Mouse (Mus musculus) gastrocnemius, postnatal 14 days (tissue): ENCODE measurements around the gene Nars2. TPM values are rescaled to one million over a fixed set of nuclear protein-coding genes. Genes with fewer than 3 reads are reported as not detected.

Source experiments
- DNase-seq: peaks from one replicate; pipeline ENCODE4 v3.0.0; 2021; ENCODE audit warnings: mixed read lengths
- intact Hi-C: fragments of 180-260 bp; cut with DNase I; formaldehyde crosslinking; loops from one replicate; pipeline ENCODE4 v1.15.1; 2025; ENCODE audit warnings: low total_unique reads
- total RNA-seq, 2 experiments: library from RNA; stranded (reverse); gene quantifications; 2 replicates each; pipeline ENCODE4 v1.2.3; 2021

The Nars2 gene
- total RNA-seq, 2 experiments from 2014 or later = 8.6 to 8.7 TPM

GRCm38 (mm10) chr7:97039641-97040040 lies 88.3 kb downstream of the Nars2 start:
- DNase-seq = no peak
- intact Hi-C loops = no loop called here

GRCm38 (mm10) chr7:97041868-97042449 lies 90.7 kb downstream of the Nars2 start:
- no peak for DNase-seq
- intact Hi-C loops = no loop called here

- DNase-seq = no peak
- intact Hi-C loops = no loop called here
Measured at GRCm38 (mm10) chr7:97042981-97043380, 91.7 kb downstream of the Nars2 start.

- intact Hi-C loops = no loop called here
- DNase-seq = no peak
Measured at GRCm38 (mm10) chr7:97060966-97061365, 109.7 kb downstream of the Nars2 start.

GRCm38 (mm10) chr7:97071512-97071911 lies 120.2 kb downstream of the Nars2 start:
- DNase-seq = no peak
- intact Hi-C loops = no loop called here

GRCm38 (mm10) chr7:97072061-97072460 lies 120.8 kb downstream of the Nars2 start:
- intact Hi-C loops = no loop called here
- DNase-seq = no peak

- DNase-seq = no peak
- intact Hi-C loops = no loop called here
Measured at GRCm38 (mm10) chr7:97074974-97075373, 123.7 kb downstream of the Nars2 start.

DNA sequence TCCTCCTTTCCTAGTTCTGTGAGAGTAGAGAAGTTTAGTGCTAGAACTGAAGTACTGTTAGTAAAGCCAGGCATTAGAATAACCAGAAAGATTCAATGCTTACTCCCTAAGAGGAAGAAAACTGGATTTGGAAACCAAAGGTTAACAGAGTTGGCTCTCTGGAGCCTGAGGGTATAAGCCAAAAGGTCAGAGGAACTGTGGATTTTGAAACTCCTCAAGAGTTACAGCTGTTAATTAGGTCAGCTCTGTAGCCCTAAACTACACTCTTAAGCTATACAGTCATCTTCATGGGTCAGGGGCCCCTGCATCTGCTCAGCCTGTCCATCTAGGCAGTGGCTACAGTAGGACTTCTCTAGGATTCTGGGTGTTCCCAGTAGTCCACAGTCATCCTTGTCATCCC lies 125.7 kb downstream of the Nars2 start:
- intact Hi-C loops = no loop called here
- no peak for DNase-seq

GRCm38 (mm10) chr7:97078685-97079084 lies 127.4 kb downstream of the Nars2 start:
- no peak for DNase-seq
- intact Hi-C loops = no loop called here

DNA sequence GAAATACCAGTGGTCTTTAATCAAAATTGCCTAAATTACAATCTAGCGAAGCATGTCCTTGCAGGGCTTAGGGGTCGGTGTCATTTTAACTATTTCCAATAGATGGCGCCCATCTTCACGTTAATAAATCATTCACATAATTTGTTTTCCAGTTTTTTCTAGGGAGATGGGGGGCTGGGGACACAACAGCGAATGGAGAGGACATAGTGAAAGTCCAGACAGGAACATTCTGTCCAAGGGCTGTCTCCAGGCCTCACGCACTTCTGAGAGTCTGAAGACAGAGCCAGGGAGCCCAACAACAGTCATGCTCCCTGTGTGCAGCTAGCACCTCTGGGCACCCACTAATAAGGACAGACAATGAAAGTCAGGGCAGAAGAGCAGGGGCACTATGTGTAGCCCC lies 127.8 kb downstream of the Nars2 start:
- intact Hi-C loops = no loop called here

DNA sequence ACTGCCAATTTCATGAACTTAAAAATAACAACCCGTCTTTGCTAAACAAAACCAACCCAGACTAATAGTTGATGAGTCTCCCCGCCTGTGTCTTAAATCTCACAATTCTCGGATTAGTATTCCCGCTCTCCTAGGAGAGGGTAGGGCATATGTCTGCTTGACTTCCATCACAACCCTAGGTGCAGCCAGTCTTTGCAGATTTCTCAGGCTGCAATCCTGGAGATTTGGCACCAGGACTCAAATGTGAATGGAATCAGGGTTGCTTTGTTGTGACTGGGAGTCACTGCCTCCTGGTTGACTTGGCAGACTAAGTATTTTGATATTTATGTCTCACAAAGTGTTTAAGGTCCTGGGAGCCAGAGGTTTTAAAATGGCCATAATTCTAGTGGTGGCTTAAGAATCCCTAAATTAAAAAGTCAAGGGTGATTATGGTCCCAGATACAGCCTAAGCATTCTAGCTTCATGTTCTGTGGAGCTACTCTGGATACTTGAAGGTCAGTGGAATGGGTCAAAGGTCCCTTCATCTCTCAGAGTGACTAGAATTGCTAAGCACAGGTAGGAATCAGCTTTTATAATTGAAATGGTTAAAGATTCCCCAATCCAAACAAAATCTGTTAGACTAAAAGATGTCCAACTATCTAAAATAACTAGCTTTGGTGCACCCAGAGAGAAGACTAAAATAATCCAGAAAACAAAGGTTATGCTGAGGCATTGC lies 128.5 kb downstream of the Nars2 start:
- intact Hi-C loops = loop anchor here (5.0 kb wide), 2 partner anchors 108 to 217 kb away; no protein-coding TSS in a partner anchor
- no peak for DNase-seq

More for the DNA sequence above, 127.8 kb downstream of the Nars2 start:
- DNase-seq = peak; percentile 16

- no peak for DNase-seq
- intact Hi-C loops = loop anchor here (5.0 kb wide), 2 partner anchors 108 to 217 kb away; no protein-coding TSS in a partner anchor
Measured at GRCm38 (mm10) chr7:97080621-97081241, 129.4 kb downstream of the Nars2 start.

DNA sequence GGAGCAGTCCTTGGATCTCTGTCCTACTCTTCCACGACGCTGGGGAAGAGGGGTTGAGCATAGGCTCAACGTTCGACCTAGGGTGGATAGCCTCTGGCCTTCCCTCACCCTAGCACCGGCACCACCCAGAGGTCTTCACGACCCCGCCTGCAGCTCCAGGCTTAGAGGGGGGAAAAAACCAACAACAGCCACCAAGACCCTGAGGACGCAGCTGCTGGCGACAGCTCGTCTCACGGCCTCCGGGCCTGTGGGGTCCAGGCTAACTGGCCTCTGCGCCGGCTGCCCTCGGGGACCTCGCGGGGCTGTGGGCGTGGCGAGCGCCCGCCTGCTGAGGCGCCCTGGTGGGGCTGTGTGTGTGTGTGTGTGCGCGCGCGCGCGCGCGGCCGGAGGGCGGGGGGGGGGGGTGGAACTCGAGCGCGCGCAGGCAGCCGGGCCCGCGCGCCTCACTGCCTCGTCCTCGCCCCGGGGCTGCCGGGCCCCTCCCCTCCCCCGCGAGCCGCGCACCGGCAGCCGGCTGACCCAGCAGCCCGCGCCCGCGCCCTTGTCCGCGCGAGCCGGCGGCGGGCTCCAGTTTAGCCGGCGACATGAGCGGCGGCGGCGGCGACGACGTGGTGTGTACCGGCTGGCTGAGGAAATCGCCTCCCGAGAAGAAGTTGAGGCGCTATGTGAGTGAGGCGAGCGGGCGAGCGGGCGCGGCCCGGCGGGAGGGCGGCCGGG lies 130.1 kb downstream of the Nars2 start, which contains the start of gene Gab2:
Gene Gab2, plus strand, starts transcription at position 345 of the 717 bp plus-strand sequence.
- DNase-seq = peak; percentile 82
- intact Hi-C loops = loop anchor here (5.0 kb wide), 2 partner anchors 109 to 216 kb away; no protein-coding TSS in a partner anchor

DNA sequence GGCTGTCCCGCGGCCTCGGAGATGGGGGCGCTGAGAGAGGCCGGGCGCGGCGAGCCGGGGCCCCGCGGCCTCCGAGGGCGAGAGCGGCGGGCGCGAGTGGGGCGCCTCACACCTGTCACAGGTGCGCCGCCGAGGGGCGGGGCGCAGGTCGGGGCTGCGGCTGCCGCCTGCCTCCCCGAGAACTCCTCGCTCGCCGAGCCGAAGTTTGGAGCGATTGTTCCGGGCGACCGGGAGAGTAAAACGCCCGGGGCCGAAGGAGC lies 130.6 kb downstream of the Nars2 start:
- DNase-seq = no peak
- intact Hi-C loops = loop anchor here (5.0 kb wide), 2 partner anchors 110 to 215 kb away; no protein-coding TSS in a partner anchor

GRCm38 (mm10) chr7:97082219-97083101 lies 131.2 kb downstream of the Nars2 start:
- intact Hi-C loops = loop anchor here (5.0 kb wide), 2 partner anchors 110 to 215 kb away; no protein-coding TSS in a partner anchor
- DNase-seq = peak; percentile 65

- DNase-seq = no peak
- intact Hi-C loops = loop anchor here (5.0 kb wide), 2 partner anchors 111 to 214 kb away; no protein-coding TSS in a partner anchor
Measured at GRCm38 (mm10) chr7:97083579-97083978, 132.3 kb downstream of the Nars2 start.

DNA sequence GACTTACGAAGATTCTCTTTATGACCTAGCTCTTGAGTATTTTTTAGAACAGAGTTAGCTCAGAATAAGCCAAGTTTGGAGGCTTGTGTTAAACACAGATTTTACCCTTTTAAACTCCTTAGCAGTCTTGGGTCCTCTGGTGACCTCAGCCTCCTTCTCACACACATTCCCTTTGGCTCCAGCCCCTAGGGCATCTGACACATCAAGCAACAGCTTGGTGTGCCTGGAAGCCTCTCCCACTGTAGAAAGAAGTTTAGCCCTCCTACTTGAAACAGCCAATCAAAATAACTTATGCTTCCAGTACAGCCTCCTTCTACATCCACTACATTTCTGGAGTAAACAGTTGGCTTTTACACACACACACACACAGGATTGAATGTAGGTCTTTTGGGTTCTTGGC lies 132.9 kb downstream of the Nars2 start:
- intact Hi-C loops = loop anchor here (5.0 kb wide), 2 partner anchors 112 to 213 kb away; no protein-coding TSS in a partner anchor
- DNase-seq = peak; percentile 43

DNA sequence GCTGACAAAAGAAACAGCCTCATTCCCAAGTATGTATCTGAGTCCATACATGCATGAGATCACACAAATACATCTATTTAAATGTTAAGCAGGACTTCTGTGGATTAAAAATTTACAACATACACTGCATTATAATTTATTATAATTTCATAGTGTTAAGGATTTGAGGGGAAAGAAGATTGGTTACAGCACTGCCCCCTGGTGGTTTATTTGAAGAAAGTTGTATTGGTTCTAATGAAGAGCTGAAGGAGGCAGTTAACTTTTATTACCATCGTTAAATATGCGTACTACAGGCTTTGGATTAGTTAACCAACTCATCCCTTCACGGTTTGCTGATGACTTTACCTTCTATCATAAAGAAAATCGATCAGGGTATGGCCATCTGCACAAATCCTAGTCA lies 134.0 kb downstream of the Nars2 start:
- DNase-seq = no peak
- intact Hi-C loops = no loop called here

- intact Hi-C loops = no loop called here
- DNase-seq = no peak
Measured at GRCm38 (mm10) chr7:97094241-97094640, 142.9 kb downstream of the Nars2 start.
